Mouse (Mus musculus): ENCODE results near the gene Adam19.

DNA sequence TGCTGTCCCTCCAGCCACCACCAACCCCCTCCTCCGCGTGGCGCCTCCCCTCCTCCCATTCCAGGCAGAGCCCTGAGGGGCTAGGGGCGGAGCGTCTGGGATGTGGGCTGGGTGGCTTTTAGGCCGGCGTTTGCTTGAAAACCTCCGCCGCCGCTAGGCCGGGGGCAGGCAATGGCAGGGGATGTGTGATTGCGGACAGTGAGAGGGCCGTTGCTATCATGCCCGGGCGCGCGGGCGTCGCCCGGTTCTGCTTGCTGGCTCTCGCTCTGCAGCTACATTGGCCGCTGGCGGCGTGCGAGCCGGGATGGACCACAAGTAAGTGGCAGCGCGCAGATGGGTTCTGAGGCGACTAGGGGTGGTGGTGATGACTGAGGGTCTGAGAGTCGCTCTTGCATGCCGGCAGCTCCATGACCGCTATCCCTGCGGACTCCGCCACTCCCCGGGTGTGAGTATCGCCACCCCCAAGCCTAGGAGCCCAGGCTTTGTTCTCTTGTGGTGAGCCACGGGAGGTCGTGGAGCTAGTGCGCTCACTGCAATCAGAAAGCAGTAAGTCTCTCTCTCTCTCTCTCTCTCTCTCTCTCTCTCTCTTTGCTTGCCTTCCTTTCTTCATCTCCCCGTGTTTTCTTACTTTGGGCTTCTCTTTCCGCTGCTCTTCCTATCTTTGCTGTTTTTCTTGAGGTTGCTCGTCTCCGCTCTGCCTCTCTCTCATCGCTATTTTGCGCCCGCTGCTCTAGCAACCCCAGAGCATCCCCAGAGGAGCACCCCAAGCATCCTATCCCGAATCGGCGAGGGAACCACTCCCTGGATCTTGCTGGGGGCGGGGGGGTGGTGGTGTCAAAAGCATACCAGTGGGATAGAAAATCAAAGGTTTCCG, at the start of gene Adam19:
- TF ChIP-seq CTCF (IDR thresholded peaks at IDR 0.05; ENCODE audit: low read depth) (no peak), EP300 (IDR thresholded peaks at IDR 0.05; ENCODE audit: low read depth) (no peak)
